Comparison of ENCODE assay signal across 22 mouse cellular contexts in genomic region chr4:49742847-49743246, GRCm38 (mm10).
A peak's percentile ranks its signal among the peaks of the same experiment; 100 is the strongest.
DNase-seq lines count a peak whose midpoint lies in the region; ATAC-seq lines count a peak whose summit lies in the region.
"Had no signal": no experiment of that assay in that cellular context is flagged by ENCODE, and none has a peak within 500 bp of the region (broad histone marks: within the 10 kb centered on the region; RNA-seq: fewer than 3 reads in every experiment).

No protein-coding gene starts in this region.

- no peaks in the 10 kb centered on the region for H3K27me3 ChIP-seq in forebrain, embryonic 15.5 days
- no peaks in the 10 kb centered on the region for H3K27me3 ChIP-seq in kidney, embryonic 14.5 days (ENCODE audit: control insufficient read depth, insufficient read depth, low read length)
- H3K27me3 ChIP-seq: CH12.LX, Patski had no signal

- H3K27ac ChIP-seq in forebrain, embryonic 15.5 days (replicated peaks): no peak overlapping the region
- H3K27ac ChIP-seq in kidney, embryonic 14.5 days (ENCODE audit: low read depth, low read length): no peak overlapping the region

- no peaks in the 10 kb centered on the region for H3K4me1 ChIP-seq in forebrain, embryonic 15.5 days
- no peaks in the 10 kb centered on the region for H3K4me1 ChIP-seq in kidney, embryonic 14.5 days (ENCODE audit: control insufficient read depth, insufficient read depth, low read length)

- H3K36me3 ChIP-seq in forebrain, embryonic 15.5 days: no peaks in the 10 kb centered on the region
- H3K36me3 ChIP-seq in kidney, embryonic 14.5 days (ENCODE audit: control insufficient read depth, insufficient read depth, low read length): no peaks in the 10 kb centered on the region
- H3K36me3 ChIP-seq: G1E had no signal

- H3K4me2 ChIP-seq in forebrain, embryonic 15.5 days (replicated peaks): no peak overlapping the region
- no peak overlapping the region for H3K4me2 ChIP-seq in kidney, embryonic 14.5 days (replicated peaks; ENCODE audit: low read depth, low read length)

- H3K4me3 ChIP-seq in forebrain, embryonic 15.5 days: no peak overlapping the region
- no peak overlapping the region for H3K4me3 ChIP-seq in kidney, embryonic 14.5 days (ENCODE audit: low read length)

- DNase-seq in layer of hippocampus, adult 18-20 months (ENCODE audit: low spot score in 2 of 2): no peak
- no peak for DNase-seq in lung, adult 18-20 months
- DNase-seq: adrenal gland, adult 2 months; adrenal gland, adult 8-10 months; adrenal gland, postnatal 10 days; adrenal gland, postnatal 14 days; adrenal gland, postnatal 25 days; adrenal gland, postnatal 36 days; B cell, adult 2 months; cerebellum, adult 11 months; cerebellum, adult 11-12 months had no signal

- ATAC-seq in common myeloid progenitor, adult 5-6 weeks (replicated peaks; ENCODE audit: low read depth, poor library complexity, severe bottlenecking): peak; percentile 58; the same call in 1 of the 2 replicates
- ATAC-seq in granulocyte monocyte progenitor cell, adult 5-6 weeks (replicated peaks; ENCODE audit: poor library complexity, severe bottlenecking): peak; percentile 47; the same call in 1 of the 2 replicates
- peak; percentile 68 to 78 for ATAC-seq in hematopoietic stem cell, adult 5-6 weeks (replicated peaks in 1 of 2; ENCODE audit: insufficient read depth in 1 of 2, low FRiP score in 2 of 2, low TSS enrichment in 1 of 2, low read depth in 1 of 2, poor library complexity in 2 of 2, severe bottlenecking in 2 of 2)
- peak; percentile 72 for ATAC-seq in megakaryocyte progenitor cell, adult 5-6 weeks (replicated peaks; ENCODE audit: poor library complexity)
- no peak for ATAC-seq in forebrain, embryonic 15.5 days (replicated peaks)
- ATAC-seq in kidney, embryonic 14.5 days (ENCODE audit: low FRiP score, low TSS enrichment): no peak
- ATAC-seq: activated CD4-positive, CD25-positive, alpha-beta regulatory T cell, adult 4 months; CD4-positive, CD25-positive, alpha-beta regulatory T cell, adult 4 months; Patski had no signal

- H3K9me3 ChIP-seq in forebrain, embryonic 15.5 days: no peaks in the 10 kb centered on the region
- H3K9me3 ChIP-seq in kidney, embryonic 14.5 days (ENCODE audit: control insufficient read depth, low read length): no peaks in the 10 kb centered on the region
- H3K9me3 ChIP-seq: G1E had no signal

- WGBS in forebrain, embryonic 15.5 days: 91% methylated on average over 5 of the region's 5 CpGs
- WGBS in kidney, embryonic 14.5 days: 85% methylated on average over 5 of the region's 5 CpGs

- no peak overlapping the region for H3K9ac ChIP-seq in forebrain, embryonic 15.5 days (replicated peaks)
- H3K9ac ChIP-seq in kidney, embryonic 14.5 days (ENCODE audit: low read depth, low read length): no peak overlapping the region

Comparison
In these comparisons a context has a peak if more than half of its experiments do, and no peak if none do; other contexts are left out.
1. ATAC-seq: peak in common myeloid progenitor, adult 5-6 weeks (single experiment), granulocyte monocyte progenitor cell, adult 5-6 weeks (single experiment), hematopoietic stem cell, adult 5-6 weeks (2 of 2) and megakaryocyte progenitor cell, adult 5-6 weeks (single experiment); none in forebrain, embryonic 15.5 days (single experiment) and kidney, embryonic 14.5 days (single experiment).